Mouse (Mus musculus) cortical plate, adult 2 months (tissue): ENCODE measurements around the gene Gm26657. TPM values are rescaled to one million over a fixed set of nuclear protein-coding genes. Genes with fewer than 3 reads are reported as not detected.

ENCODE experiments used
- H3K27ac ChIP-seq: fragments of 200-500 bp; 2 replicates; pipeline ENCODE4 v1.5.1; 2012; ENCODE audit warnings: low read length, control low read depth, inconsistent platforms; ENCODE audit not compliant: insufficient read depth
- H3K4me1 ChIP-seq: fragments of 200-500 bp; 2 replicates; pipeline ENCODE4 v1.6.1; 2011; ENCODE audit warnings: low read length; ENCODE audit not compliant: control insufficient read depth, insufficient read depth
- H3K4me3 ChIP-seq: fragments of 200-500 bp; 2 replicates; pipeline ENCODE4 v1.5.1; 2011; ENCODE audit warnings: mild to moderate bottlenecking, low read length, control low read depth; ENCODE audit not compliant: insufficient read depth
- CTCF ChIP-seq: fragments of 200-500 bp; IDR thresholded peaks from 2 replicates; pipeline ENCODE4 v1.5.1; 2011; ENCODE audit warnings: mild to moderate bottlenecking, control low read depth, low read length; ENCODE audit not compliant: insufficient read depth; ENCODE audit errors: extremely low read depth
- POLR2A ChIP-seq: fragments of 200-500 bp; IDR thresholded peaks from 2 replicates; pipeline ENCODE4 v1.6.1; 2011; ENCODE audit warnings: mild to moderate bottlenecking, low read length, control low read depth; ENCODE audit not compliant: insufficient read depth; ENCODE audit errors: extremely low read depth
- polyA plus RNA-seq: library from polyadenylated mRNA; depleted of rRNA; stranded (reverse); fragments of >200 nt; gene quantifications from 2 replicates; pipeline ENCODE4 v1.2.3, GENCODE M21; 2012

Gm26657 gene
- polyA plus RNA-seq, 1 experiment = not detected

GRCm38 (mm10) chr4:56721469-56721868 is 18.4 kb upstream of the Gm26657 start:
- no peak overlapping the region for H3K4me3 ChIP-seq
- H3K4me1 ChIP-seq = peaks cover 2% of the 10 kb centered on the region; the same call in 1 of the 2 replicates
- TF ChIP-seq POLR2A = no peak
- peak; percentile 49 for TF ChIP-seq CTCF
- H3K27ac ChIP-seq = no peak overlapping the region

GRCm38 (mm10) chr4:56722346-56722745 is 17.5 kb upstream of the Gm26657 start:
- H3K27ac ChIP-seq = no peak overlapping the region
- no peak for TF ChIP-seq CTCF
- TF ChIP-seq POLR2A = no peak
- H3K4me3 ChIP-seq = no peak overlapping the region
- peaks cover 2% of the 10 kb centered on the region; the same call in 1 of the 2 replicates for H3K4me1 ChIP-seq

- TF ChIP-seq CTCF = no peak
- Histone ChIP-seq H3K27ac (no peak overlapping the region), H3K4me1 (peaks cover 2% of the 10 kb centered on the region; the same call in 1 of the 2 replicates), H3K4me3 (no peak overlapping the region)
Measured at GRCm38 (mm10) chr4:56723237-56723636, 16.6 kb upstream of the Gm26657 start.

- Histone ChIP-seq H3K27ac (no peak overlapping the region), H3K4me1 (no peaks in the 10 kb centered on the region), H3K4me3 (no peak overlapping the region)
- no peak for TF ChIP-seq POLR2A
- TF ChIP-seq CTCF = peak; percentile 42
Measured at GRCm38 (mm10) chr4:56725839-56726238, 14.0 kb upstream of the Gm26657 start.

GRCm38 (mm10) chr4:56740611-56741010 is 741 bp downstream of the Gm26657 start:
- TF ChIP-seq POLR2A (no peak), CTCF (no peak)
- H3K4me3 ChIP-seq = no peak overlapping the region
- H3K27ac ChIP-seq = no peak overlapping the region
- H3K4me1 ChIP-seq = no peaks in the 10 kb centered on the region

GRCm38 (mm10) chr4:56741041-56741493 is 1.2 kb downstream of the Gm26657 start, which contains the start of gene Actl7b:
Actl7b (minus strand) TSS chr4:56741443.
- no peak for TF ChIP-seq POLR2A
- TF ChIP-seq CTCF = no peak
- Histone ChIP-seq H3K27ac (no peak within 1 kb of the TSS), H3K4me1 (no peaks in the 10 kb centered on the region), H3K4me3 (no peak within 1 kb of the TSS)

GRCm38 (mm10) chr4:56742698-56743097 is 2.8 kb downstream of the Gm26657 start:
- Histone ChIP-seq H3K4me1 (no peaks in the 10 kb centered on the region), H3K4me3 (no peak overlapping the region), H3K27ac (no peak overlapping the region)
- no peak for TF ChIP-seq POLR2A
- no peak for TF ChIP-seq CTCF

- Histone ChIP-seq H3K4me3 (no peak within 1 kb of the TSS), H3K4me1 (no peaks in the 10 kb centered on the region), H3K27ac (no peak within 1 kb of the TSS)
- TF ChIP-seq POLR2A = no peak
Measured at GRCm38 (mm10) chr4:56743363-56744195, 3.7 kb downstream of the Gm26657 start, which contains the start of gene Actl7a. Actl7a (plus strand) TSS chr4:56743413.

- Histone ChIP-seq H3K4me3 (no peak overlapping the region), H3K27ac (no peak overlapping the region), H3K4me1 (no peaks in the 10 kb centered on the region)
- TF ChIP-seq POLR2A (no peak), CTCF (no peak)
Measured at GRCm38 (mm10) chr4:56746345-56746744, 6.5 kb downstream of the Gm26657 start.

- Histone ChIP-seq H3K4me1 (no peaks in the 10 kb centered on the region), H3K27ac (no peak overlapping the region), H3K4me3 (no peak overlapping the region)
- no peak for TF ChIP-seq CTCF
- no peak for TF ChIP-seq POLR2A
Measured at GRCm38 (mm10) chr4:56747456-56747855, 7.6 kb downstream of the Gm26657 start.
